9 mouse cellular contexts compared by ENCODE assay signal in the genomic region with DNA sequence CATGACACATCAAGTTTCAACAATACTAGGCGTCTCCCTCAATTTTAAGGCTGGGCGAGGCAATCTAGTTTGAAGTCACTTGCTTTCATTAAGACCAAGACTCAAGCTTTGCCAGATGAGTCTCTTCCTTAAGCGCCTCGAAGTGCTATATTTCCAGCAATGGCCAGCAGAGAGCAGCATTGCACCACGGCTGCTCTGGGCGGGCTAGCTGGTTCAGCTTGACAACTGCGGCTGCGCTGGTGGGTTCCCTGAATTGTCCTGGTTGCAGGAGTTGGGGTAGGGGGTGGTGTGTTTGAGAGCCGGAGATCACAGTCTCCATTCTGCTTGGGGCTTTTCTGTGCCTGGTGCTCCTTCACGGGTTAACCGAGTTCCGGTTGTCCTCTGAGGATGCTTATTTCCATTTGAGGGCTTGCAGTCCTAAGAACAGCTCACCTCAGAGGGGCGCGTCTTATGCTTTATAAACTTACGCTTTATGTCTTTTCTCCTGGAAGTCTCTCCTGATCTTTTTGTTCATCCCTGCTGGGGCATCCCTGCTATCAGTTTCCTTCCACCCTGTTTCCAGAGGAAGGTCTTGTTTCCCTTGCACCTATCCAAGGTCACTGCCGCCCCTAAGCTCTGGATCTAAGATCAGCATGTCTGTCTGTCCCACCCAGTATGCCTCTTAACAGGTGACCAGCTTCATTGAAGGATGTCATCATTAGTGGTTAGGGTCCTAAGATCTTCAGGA. TPM values are rescaled to one million over a fixed set of nuclear protein-coding genes. Genes with fewer than 3 reads are reported as not detected.
A peak's percentile ranks its signal among the peaks of the same experiment; 100 is the strongest.
DNase-seq lines count a peak whose midpoint lies in the region; ATAC-seq and TF ChIP-seq lines count a peak whose summit lies in the region.
"Had no signal": no experiment of that assay in that cellular context is flagged by ENCODE, and none has a peak within 500 bp of the region (broad histone marks: within the 10 kb centered on the region; RNA-seq: fewer than 3 reads in every experiment).

No protein-coding gene starts in this region.

- no peaks in the 10 kb centered on the region for H3K9me3 ChIP-seq in midbrain, embryonic 11.5 days (ENCODE audit: control insufficient read depth, low read length)

- TF ChIP-seq CTCF in brain, embryonic 14.5 days (IDR thresholded peaks at IDR 0.05; ENCODE audit: borderline replicate concordance, extremely low read depth, insufficient read depth, insufficient read length), result peak; percentile 99

- ATAC-seq in hematopoietic stem cell, adult 5-6 weeks (replicated peaks in 1 of 2; ENCODE audit: insufficient read depth in 1 of 2, low FRiP score in 2 of 2, low TSS enrichment in 1 of 2, low read depth in 1 of 2, poor library complexity in 2 of 2, severe bottlenecking in 2 of 2), result peak; percentile 65 to 84
- ATAC-seq in midbrain, embryonic 11.5 days (ENCODE audit: low FRiP score), result peak; percentile 87

- WGBS in midbrain, embryonic 11.5 days, result 19% methylated on average over 16 of the region's 16 CpGs

- no peaks in the 10 kb centered on the region for H3K4me1 ChIP-seq in midbrain, embryonic 11.5 days (ENCODE audit: control insufficient read depth, insufficient read depth, low read length)

- H3K4me3 ChIP-seq in midbrain, embryonic 11.5 days (ENCODE audit: low read depth, low read length), result no peak overlapping the region
- H3K4me3 ChIP-seq: myocyte had no signal

- no peak for TF ChIP-seq POLR2A in brain, embryonic 14.5 days (IDR thresholded peaks at IDR 0.05; ENCODE audit: borderline replicate concordance, extremely low read depth, insufficient read depth, insufficient read length, poor library complexity, severe bottlenecking)

- H3K4me2 ChIP-seq in midbrain, embryonic 11.5 days, result peak overlapping the region; percentile 36

- H3K27ac ChIP-seq in midbrain, embryonic 11.5 days (ENCODE audit: low read depth, low read length), result no peak overlapping the region

- H3K9ac ChIP-seq in midbrain, embryonic 11.5 days (ENCODE audit: low read length), result no peak overlapping the region

- peak; percentile 57 to 87 for DNase-seq in adrenal gland, adult (ENCODE audit: inconsistent age in 2 of 2, low spot score in 1 of 2)
- no peak for DNase-seq in adrenal gland, postnatal 4 days (ENCODE audit: low spot score in 2 of 2)
- DNase-seq in brain, embryonic 14.5 days (ENCODE audit: low read depth), result peak; percentile 94
- DNase-seq in fibroblast of lung, adult 2 months (ENCODE audit: low read depth), result peak; percentile 23
- peak; percentile 85 to 95 for DNase-seq in layer of hippocampus, postnatal 25 days (ENCODE audit: extremely low spot score in 1 of 2, low spot score in 1 of 2)
- DNase-seq in midbrain, embryonic 11.5 days (ENCODE audit: low spot score, missing footprints), result peak; percentile 99
- peak; percentile 31 to 83 for DNase-seq in spleen, postnatal 4 days (ENCODE audit: low spot score in 2 of 2)

- no peaks in the 10 kb centered on the region; the same call in 1 of the 2 replicates for H3K27me3 ChIP-seq in midbrain, embryonic 11.5 days (ENCODE audit: control insufficient read depth, insufficient read depth, low read length)

- H3K36me3 ChIP-seq in midbrain, embryonic 11.5 days (ENCODE audit: control insufficient read depth, insufficient read depth, low read length), result no peaks in the 10 kb centered on the region

RNA-seq across cellular contexts. Expression of a gene that starts 9.0 kb away (rescaled TPM):
- 1 to 10 TPM in 1 of 2 experiments, under 1 TPM in 1; 0.65 to 2.1 TPM for total RNA-seq in adrenal gland, postnatal 4 days (2021)
- 7.3 and 14.8 TPM in 2 replicates for polyA plus RNA-seq in brain, embryonic 14.5 days (2012; rRNA removed)
- not detected in 2 replicates for total RNA-seq in hematopoietic stem cell, adult 5-6 weeks (2017)
- 10 to 100 TPM; 52.6 to 53.9 TPM for total RNA-seq in layer of hippocampus, postnatal 25 days (2021)
- polyA plus RNA-seq in midbrain, embryonic 11.5 days (2014; fragmentation: Nextera tagmentation; extraction: Ambion mirVana), result 0.55 and 0.61 TPM in 2 replicates
- polyA plus RNA-seq: myocyte had no signal

Comparison
In these comparisons a context has a peak if more than half of its experiments do, and no peak if none do; other contexts are left out.
1. DNase-seq: peak in adrenal gland, adult (2 of 2), brain, embryonic 14.5 days (single experiment), fibroblast of lung, adult 2 months (single experiment), layer of hippocampus, postnatal 25 days (2 of 2), midbrain, embryonic 11.5 days (single experiment) and spleen, postnatal 4 days (2 of 2); none in adrenal gland, postnatal 4 days (0 of 2).
2. RNA of a gene that starts 9.0 kb away (total RNA-seq): 52.6 to 53.9 TPM in layer of hippocampus, postnatal 25 days; 0.65 to 2.1 TPM in adrenal gland, postnatal 4 days and not detected in hematopoietic stem cell, adult 5-6 weeks; every median in the first group is over 10 times any median in the second.